Mouse (Mus musculus) stomach, embryonic 14.5 days (tissue): ENCODE results near the gene Cltc. TPM values are rescaled to one million over a fixed set of nuclear protein-coding genes. Genes with fewer than 3 reads are reported as not detected.

Source experiments
- ATAC-seq: fragments of 200-750 bp; cut with Nextera tagmentation; 2 replicates; pipeline ENCODE4 v1.8.0; 2017; ENCODE audit warnings: low read depth, moderate TSS enrichment; ENCODE audit not compliant: insufficient number of reproducible peaks, insufficient read depth, low FRiP score
- H3K27ac ChIP-seq: fragments of 300-500 bp; sonication (generic); 2 replicates; pipeline ENCODE4 v1.5.1; 2014; ENCODE audit warnings: mild to moderate bottlenecking, low read length, moderate library complexity, mixed read lengths
- H3K27me3 ChIP-seq: fragments of 300-500 bp; sonication (generic); 2 replicates; pipeline ENCODE4 v1.6.1; 2014; ENCODE audit warnings: low read length, control low read depth, mixed read lengths; ENCODE audit not compliant: control insufficient read depth, insufficient read depth
- H3K36me3 ChIP-seq: fragments of 300-500 bp; sonication (generic); 2 replicates; pipeline ENCODE4 v1.6.1; 2014; ENCODE audit warnings: mild to moderate bottlenecking, control low read depth, low read length, moderate library complexity, mixed read lengths; ENCODE audit not compliant: control insufficient read depth, insufficient read depth
- H3K4me1 ChIP-seq: fragments of 300-500 bp; sonication (generic); 2 replicates; pipeline ENCODE4 v1.6.1; 2014; ENCODE audit warnings: low read length, control low read depth, mixed read lengths; ENCODE audit not compliant: control insufficient read depth, insufficient read depth
- H3K4me2 ChIP-seq: fragments of 300-500 bp; sonication (generic); replicated peaks from 2 replicates; pipeline ENCODE4 v1.6.1; 2014; ENCODE audit warnings: low read depth, low read length, control low read depth
- H3K4me3 ChIP-seq: fragments of 300-500 bp; sonication (generic); 2 replicates; pipeline ENCODE4 v1.5.1; 2014; ENCODE audit warnings: low read depth, low read length, control low read depth
- H3K9ac ChIP-seq: fragments of 300-500 bp; sonication (generic); replicated peaks from 2 replicates; pipeline ENCODE4 v1.6.1; 2014; ENCODE audit warnings: low read depth, mild to moderate bottlenecking, control low read depth, low read length, moderate library complexity, mixed read lengths
- H3K9me3 ChIP-seq: fragments of 300-500 bp; sonication (generic); 2 replicates; pipeline ENCODE4 v1.6.1; 2016; ENCODE audit warnings: low read depth, low read length, control low read depth; ENCODE audit not compliant: control insufficient read depth
- WGBS: fragments of 180-500 bp; shearing (Covaris S2); extraction: QIAGEN DNeasy Blood & Tissue Kit; methylation state at CpG from one replicate; pipeline ENCODE4 v1.1.7; 2014; 5-methylcytosine and 5-hydroxymethylcytosine counted together
- polyA plus RNA-seq: library from polyadenylated mRNA; unstranded; fragments of >200 nt; fragmentation: Nextera tagmentation; extraction: Ambion mirVana; gene quantifications from 2 replicates; pipeline ENCODE4 v1.2.1, GENCODE M21; 2014

Cltc gene
- polyA plus RNA-seq, 1 experiment from 2014 or later = 175 TPM

DNA sequence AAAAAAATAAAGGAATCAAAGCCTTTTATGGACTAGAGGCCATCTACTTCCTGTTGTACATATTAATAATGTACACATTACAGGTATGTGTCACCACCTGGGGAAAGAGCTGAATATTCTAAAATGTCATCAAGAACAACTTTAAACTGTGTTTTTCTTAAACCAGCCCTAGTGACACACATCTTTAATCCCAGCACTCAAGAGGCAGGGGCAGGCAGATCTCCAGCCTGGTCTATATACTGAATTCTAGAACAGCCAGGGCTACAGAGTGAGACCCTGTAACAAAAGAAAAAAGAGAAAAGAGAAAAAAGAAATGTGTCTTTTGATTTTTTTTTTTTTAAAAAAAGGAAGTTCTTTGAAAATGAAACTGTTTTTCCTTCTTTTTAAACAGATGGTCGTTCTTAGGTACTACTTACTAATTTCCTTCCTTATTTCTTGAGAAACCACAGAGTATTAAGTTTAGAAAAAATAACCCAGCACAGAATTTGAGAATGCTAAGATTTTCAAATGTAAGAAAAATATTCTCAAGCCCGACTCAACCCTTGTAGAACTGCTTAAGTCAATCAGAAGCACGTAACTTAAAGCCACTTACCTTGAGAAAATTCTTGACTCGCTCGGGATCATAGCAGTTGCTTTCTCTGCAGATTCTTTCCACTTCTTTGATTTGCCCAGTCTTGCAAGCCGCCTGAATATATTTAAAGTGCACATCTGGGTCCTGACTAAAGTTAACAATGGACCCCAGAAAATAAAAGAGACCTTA is 39.9 kb downstream of the Cltc start:
- 86% methylated on average over 6 of the region's 6 CpGs for WGBS
- Histone ChIP-seq H3K4me1 (no peaks in the 10 kb centered on the region), H3K36me3 (peaks cover 75% of the 10 kb centered on the region), H3K9ac (no peak overlapping the region), H3K9me3 (no peaks in the 10 kb centered on the region), H3K4me3 (no peak overlapping the region), H3K27me3 (no peaks in the 10 kb centered on the region), H3K27ac (no peak overlapping the region), H3K4me2 (no peak overlapping the region)
- ATAC-seq = no peak

DNA sequence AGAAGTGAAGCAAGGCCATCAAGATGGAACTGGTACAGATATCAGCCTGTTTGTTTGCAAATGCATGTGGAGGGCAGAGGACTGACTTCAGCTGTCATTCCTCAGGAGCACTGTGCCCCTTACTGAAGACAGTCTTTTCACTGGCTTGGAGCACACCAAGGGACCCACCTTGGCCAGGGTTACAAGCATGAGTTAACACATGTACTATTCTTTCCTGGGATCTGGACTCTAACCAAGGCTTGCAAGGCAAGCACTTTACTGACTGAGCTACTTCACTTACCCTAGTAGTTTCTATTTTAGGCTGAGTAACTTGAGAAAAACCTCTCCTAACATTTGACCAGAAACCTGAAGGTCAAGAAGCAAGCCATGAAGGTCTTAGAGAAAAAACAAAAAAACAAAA is 42.8 kb downstream of the Cltc start:
- Histone ChIP-seq H3K4me3 (no peak overlapping the region), H3K4me2 (no peak overlapping the region), H3K27me3 (no peaks in the 10 kb centered on the region), H3K36me3 (peaks cover 74% of the 10 kb centered on the region), H3K9me3 (no peaks in the 10 kb centered on the region), H3K9ac (no peak overlapping the region), H3K4me1 (no peaks in the 10 kb centered on the region), H3K27ac (no peak overlapping the region)
- ATAC-seq = no peak

DNA sequence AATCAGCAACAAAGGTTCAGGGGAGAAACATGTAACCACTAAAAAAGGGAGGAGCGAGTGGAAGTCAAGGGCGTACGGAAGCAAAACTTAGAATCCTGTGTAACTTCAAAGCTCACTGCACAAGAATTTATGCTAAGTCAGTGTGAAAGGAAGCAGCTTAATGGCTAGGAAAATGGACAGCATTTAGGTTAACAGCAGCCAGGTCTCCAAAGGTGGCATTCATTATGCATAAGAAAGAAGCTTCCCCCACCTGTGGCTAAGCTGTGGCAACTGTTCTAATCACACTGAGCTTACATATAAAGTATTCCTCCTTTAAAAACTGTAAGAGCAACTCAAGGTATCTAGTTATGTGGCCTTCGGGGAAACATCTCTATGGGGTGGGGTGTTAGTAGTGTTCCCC is 56.2 kb downstream of the Cltc start:
- ATAC-seq = no peak
- WGBS = 96% methylated on average over 4 of the region's 4 CpGs
- no peak overlapping the region for H3K4me2 ChIP-seq
- no peaks in the 10 kb centered on the region for H3K27me3 ChIP-seq
- H3K36me3 ChIP-seq = peaks cover 89% of the 10 kb centered on the region
- no peaks in the 10 kb centered on the region for H3K4me1 ChIP-seq
- no peak overlapping the region for H3K4me3 ChIP-seq
- no peak overlapping the region for H3K9ac ChIP-seq
- H3K27ac ChIP-seq = no peak overlapping the region
- H3K9me3 ChIP-seq = no peaks in the 10 kb centered on the region

DNA sequence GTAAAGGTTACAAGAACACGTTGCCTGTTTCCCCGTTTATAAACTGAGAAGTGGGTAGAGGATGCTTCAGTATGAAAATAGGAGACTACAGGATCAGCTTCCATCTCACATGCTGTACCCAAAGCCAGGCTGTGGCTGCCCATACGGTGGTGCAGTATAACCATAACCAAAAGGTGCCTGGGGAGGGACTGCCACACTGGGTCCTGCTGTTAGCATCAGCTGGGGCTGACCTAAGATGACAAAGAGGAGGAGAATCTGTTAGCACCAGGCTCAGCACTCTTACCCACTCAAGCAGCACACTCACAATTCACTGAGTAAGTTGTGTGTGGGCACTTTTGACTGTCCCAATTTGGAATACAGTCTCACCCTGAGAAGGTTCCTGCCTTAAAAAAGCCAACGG is 61.9 kb downstream of the Cltc start:
- no peak for ATAC-seq
- Histone ChIP-seq H3K27me3 (no peaks in the 10 kb centered on the region), H3K4me1 (no peaks in the 10 kb centered on the region), H3K4me2 (no peak overlapping the region), H3K4me3 (no peak overlapping the region), H3K9me3 (no peaks in the 10 kb centered on the region), H3K27ac (no peak overlapping the region), H3K36me3 (peaks cover 80% of the 10 kb centered on the region), H3K9ac (no peak overlapping the region)
- WGBS = 86% methylated on average over 4 of the region's 4 CpGs

GRCm38 (mm10) chr11:86692546-86692945 is 64.8 kb downstream of the Cltc start:
- WGBS = 85% methylated on average over 2 of the region's 2 CpGs
- no peaks in the 10 kb centered on the region for H3K27me3 ChIP-seq
- H3K4me2 ChIP-seq = no peak overlapping the region
- no peak overlapping the region for H3K4me3 ChIP-seq
- H3K27ac ChIP-seq = no peak overlapping the region
- no peaks in the 10 kb centered on the region for H3K4me1 ChIP-seq
- ATAC-seq = no peak
- peaks cover 74% of the 10 kb centered on the region for H3K36me3 ChIP-seq
- no peak overlapping the region for H3K9ac ChIP-seq
- no peaks in the 10 kb centered on the region for H3K9me3 ChIP-seq

- no peak overlapping the region for H3K4me2 ChIP-seq
Observed at GRCm38 (mm10) chr11:86691956-86692355, 65.4 kb downstream of the Cltc start.

GRCm38 (mm10) chr11:86691482-86691881 is 65.9 kb downstream of the Cltc start:
- H3K27ac ChIP-seq = no peak overlapping the region
- H3K9ac ChIP-seq = no peak overlapping the region
- ATAC-seq = no peak
- 92% methylated on average over 3 of the region's 3 CpGs for whole genome bisulfite sequencing
- no peak overlapping the region for H3K4me3 ChIP-seq
- H3K4me2 ChIP-seq = no peak overlapping the region
- no peaks in the 10 kb centered on the region for H3K4me1 ChIP-seq
- peaks cover 68% of the 10 kb centered on the region for H3K36me3 ChIP-seq
- no peaks in the 10 kb centered on the region for H3K9me3 ChIP-seq
- H3K27me3 ChIP-seq = no peaks in the 10 kb centered on the region

More at GRCm38 (mm10) chr11:86691956-86692355, 65.4 kb downstream of the Cltc start:
- Histone ChIP-seq H3K27me3 (no peaks in the 10 kb centered on the region), H3K4me3 (no peak overlapping the region), H3K27ac (no peak overlapping the region), H3K9ac (no peak overlapping the region), H3K36me3 (peaks cover 73% of the 10 kb centered on the region), H3K4me1 (no peaks in the 10 kb centered on the region), H3K9me3 (no peaks in the 10 kb centered on the region)
- 88% methylated on average over 2 of the region's 2 CpGs for WGBS
- no peak for ATAC-seq

DNA sequence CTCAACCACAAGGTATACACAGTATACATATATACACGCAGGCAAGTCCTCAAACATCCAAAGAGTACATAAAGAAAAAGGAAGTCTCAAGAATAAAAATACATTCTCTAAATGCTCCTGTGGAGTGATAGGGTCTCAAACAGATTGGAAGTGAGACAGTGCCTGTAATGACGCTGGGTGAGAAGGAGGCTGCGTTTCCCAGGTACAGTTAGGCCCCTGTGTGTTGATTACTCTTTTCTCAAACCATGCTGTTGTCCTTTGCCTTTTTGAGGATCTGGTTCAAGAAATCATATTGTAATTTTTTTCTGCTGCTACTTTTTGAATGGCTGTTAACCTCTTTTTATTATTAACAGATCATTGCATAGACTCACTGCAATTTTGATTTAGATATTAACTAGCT is 67.0 kb downstream of the Cltc start:
- ATAC-seq = no peak
- Histone ChIP-seq H3K9ac (no peak overlapping the region), H3K4me2 (no peak overlapping the region), H3K27me3 (no peaks in the 10 kb centered on the region), H3K9me3 (no peaks in the 10 kb centered on the region), H3K36me3 (peaks cover 61% of the 10 kb centered on the region), H3K4me3 (no peak overlapping the region), H3K27ac (no peak overlapping the region), H3K4me1 (peaks cover 1% of the 10 kb centered on the region; the same call in 1 of the 2 replicates)
- WGBS = 90% methylated on average over 3 of the region's 3 CpGs

DNA sequence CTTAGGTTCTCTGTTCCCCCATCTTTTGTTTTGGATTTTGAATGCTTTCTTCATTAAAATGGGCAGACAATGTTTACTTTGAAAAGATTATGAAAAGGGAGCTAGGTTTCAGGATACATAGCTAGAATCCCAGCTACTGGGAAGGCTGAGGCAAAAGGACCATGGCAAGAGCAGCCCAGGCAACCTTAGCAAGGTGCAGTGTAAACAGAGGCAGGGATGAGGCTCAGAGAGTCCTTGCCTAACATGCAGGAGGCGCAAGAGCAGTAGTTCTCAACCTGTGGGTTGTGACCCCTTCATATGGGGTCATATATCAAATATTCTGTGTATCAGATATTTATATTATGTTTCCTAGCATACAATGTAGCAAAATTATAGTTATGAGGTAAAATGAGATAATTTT is 72.0 kb downstream of the Cltc start:
- Histone ChIP-seq H3K4me2 (peak overlapping the region; percentile 95), H3K27ac (no peak overlapping the region), H3K36me3 (peaks cover 24% of the 10 kb centered on the region; the same call in 1 of the 2 replicates), H3K9ac (peak overlapping the region; percentile 68; the same call in 1 of the 2 replicates), H3K4me3 (peak overlapping the region; percentile 66; the same call in 1 of the 2 replicates), H3K27me3 (no peaks in the 10 kb centered on the region), H3K9me3 (no peaks in the 10 kb centered on the region), H3K4me1 (peaks cover 17% of the 10 kb centered on the region; the same call in 1 of the 2 replicates)
- ATAC-seq = no peak
- 62% methylated on average over 1 of the region's 1 CpGs for WGBS
